Mouse (Mus musculus): Measurements from ENCODE around the gene Kifc3. TPM values are rescaled to one million over a fixed set of nuclear protein-coding genes. Genes with fewer than 3 reads are reported as not detected.
A peak's percentile ranks its signal among the peaks of the same experiment; 100 is the strongest.

Gene Kifc3
- polyA plus RNA-seq, 2 experiments, result 12.7 to 25.9 TPM

DNA sequence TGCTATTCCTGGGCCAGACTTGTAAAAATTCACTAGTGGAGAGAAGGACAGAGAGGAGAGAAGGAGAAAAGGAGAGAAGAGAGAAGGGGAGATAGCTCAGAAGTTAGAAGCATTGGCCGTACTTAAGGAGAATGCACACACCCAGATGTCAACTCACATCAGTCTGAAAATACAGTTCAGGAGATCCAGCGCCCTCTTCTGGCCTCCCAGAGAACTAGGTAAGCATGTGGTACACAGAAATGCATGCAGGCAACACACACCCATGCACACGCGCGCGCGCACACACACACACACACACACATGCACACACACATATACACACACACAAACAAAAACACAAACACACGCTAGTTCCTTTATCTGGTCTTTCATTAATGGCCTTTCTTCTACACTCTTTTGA lies 17.0 kb upstream of the Kifc3 start:
- H3K4me2 ChIP-seq (replicated peaks; ENCODE audit: low read depth, low read length, severe bottlenecking), result no peak overlapping the region
- H3K4me1 ChIP-seq (ENCODE audit: control insufficient read depth, insufficient read depth, low read length), result no peaks in the 10 kb centered on the region
- H3K9me3 ChIP-seq (ENCODE audit: control insufficient read depth, low read length), result no peaks in the 10 kb centered on the region
- no peak for TF ChIP-seq POLR2A (IDR thresholded peaks at IDR 0.05; ENCODE audit: borderline replicate concordance, extremely low read depth, insufficient read depth, insufficient read length)
- no peak overlapping the region for H3K27ac ChIP-seq (replicated peaks; ENCODE audit: low read depth, low read length)
- ATAC-seq (ENCODE audit: low FRiP score, low read depth), result no peak
- no peak for DNase-seq (ENCODE audit: low spot score)
- H3K36me3 ChIP-seq (ENCODE audit: control insufficient read depth, insufficient read depth, low read length), result no peaks in the 10 kb centered on the region
- 89% methylated on average over 8 of the region's 8 CpGs for WGBS
- H3K4me3 ChIP-seq (replicated peaks; ENCODE audit: low read length), result no peak overlapping the region
- H3K9ac ChIP-seq (ENCODE audit: low read depth, low read length, severe bottlenecking), result no peak overlapping the region
- no peaks in the 10 kb centered on the region for H3K27me3 ChIP-seq (ENCODE audit: control insufficient read depth, insufficient read depth, low read length)

DNA sequence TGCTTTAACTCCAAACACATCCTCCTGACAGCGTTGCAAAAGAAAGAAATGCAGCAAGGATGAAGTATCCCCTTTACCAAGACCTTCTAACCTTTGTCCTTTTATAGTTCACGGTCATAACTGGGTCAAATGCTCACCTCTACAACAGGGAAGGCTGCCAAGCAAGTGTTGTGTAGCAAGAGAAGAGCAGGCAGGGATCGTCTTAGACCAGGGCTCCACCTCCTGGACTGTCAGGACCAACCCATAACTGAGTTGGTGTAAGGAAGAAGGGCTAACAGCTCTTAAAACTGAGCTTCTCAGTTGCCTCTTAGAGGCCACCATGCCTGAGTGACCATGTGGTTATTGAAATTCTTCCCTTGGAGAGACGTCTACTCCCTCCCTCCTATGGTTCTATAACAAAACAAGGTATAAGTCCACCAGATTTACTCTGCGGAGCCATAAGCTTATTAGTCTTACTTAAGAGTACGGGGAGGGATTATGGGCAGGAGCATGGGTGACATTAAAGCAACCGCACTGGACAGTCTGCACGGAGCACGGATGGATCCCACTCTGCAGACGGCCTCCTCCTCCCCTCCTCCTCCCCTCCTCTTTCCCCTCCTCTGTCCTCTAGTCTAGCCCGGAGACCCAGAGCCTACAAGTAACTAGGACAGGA lies 13.2 kb upstream of the Kifc3 start:
- no peak overlapping the region for H3K4me2 ChIP-seq (replicated peaks; ENCODE audit: low read depth, low read length, severe bottlenecking)
- no peaks in the 10 kb centered on the region for H3K4me1 ChIP-seq (ENCODE audit: control insufficient read depth, insufficient read depth, low read length)
- H3K4me3 ChIP-seq (replicated peaks; ENCODE audit: low read length), result no peak overlapping the region
- DNase-seq (ENCODE audit: low spot score), result no peak
- H3K9ac ChIP-seq (ENCODE audit: low read depth, low read length, severe bottlenecking), result no peak overlapping the region
- H3K9me3 ChIP-seq (ENCODE audit: control insufficient read depth, low read length), result no peaks in the 10 kb centered on the region
- H3K27me3 ChIP-seq (ENCODE audit: control insufficient read depth, insufficient read depth, low read length), result no peaks in the 10 kb centered on the region
- no peaks in the 10 kb centered on the region for H3K36me3 ChIP-seq (ENCODE audit: control insufficient read depth, insufficient read depth, low read length)
- no peak for ATAC-seq (ENCODE audit: low FRiP score, low read depth)
- H3K27ac ChIP-seq (replicated peaks; ENCODE audit: low read depth, low read length), result no peak overlapping the region
- TF ChIP-seq POLR2A (IDR thresholded peaks at IDR 0.05; ENCODE audit: borderline replicate concordance, extremely low read depth, insufficient read depth, insufficient read length), result no peak
- 72% methylated on average over 11 of the region's 11 CpGs for WGBS

DNA sequence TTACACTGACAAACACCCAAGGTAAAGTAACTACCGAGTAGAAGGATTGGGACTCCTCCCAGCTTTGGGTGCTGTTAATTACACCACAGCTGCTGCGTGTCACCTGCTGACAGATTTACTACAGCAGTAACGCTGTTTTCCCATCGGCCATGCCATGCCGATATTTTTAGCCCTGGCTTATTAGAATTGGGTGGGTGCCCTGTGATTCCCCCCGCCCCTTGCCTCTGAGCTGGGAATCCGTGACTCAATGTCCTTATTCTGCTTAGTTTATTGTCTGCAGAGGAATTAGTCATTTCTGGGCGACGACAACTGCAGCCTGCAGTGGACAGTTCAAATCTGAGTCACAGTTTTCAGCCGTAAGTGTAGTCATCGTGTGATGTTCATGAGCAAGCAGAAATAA lies 7.3 kb upstream of the Kifc3 start:
- no peaks in the 10 kb centered on the region for H3K4me1 ChIP-seq (ENCODE audit: control insufficient read depth, insufficient read depth, low read length)

DNA sequence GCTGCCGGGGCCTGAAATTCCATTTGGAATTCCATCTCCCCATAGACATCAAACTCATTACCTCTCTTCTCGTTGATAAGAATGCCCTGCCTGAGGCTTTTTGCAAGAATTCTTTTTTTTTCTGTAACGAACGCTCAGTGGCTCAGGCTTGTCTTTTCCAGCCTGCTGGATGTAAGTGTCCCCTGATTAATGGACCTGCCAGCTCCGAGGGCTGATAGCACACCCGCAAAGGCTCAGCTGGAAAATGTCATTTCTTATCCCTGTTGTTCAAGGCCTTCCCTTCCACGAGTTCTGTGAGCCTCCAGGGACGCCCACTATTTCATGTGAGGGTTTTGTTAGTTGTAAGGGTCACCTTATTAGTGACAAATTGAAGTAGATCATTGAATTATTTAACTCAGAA lies 3.3 kb upstream of the Kifc3 start:
- no peak for DNase-seq (ENCODE audit: low spot score)
- no peak for ATAC-seq (ENCODE audit: low FRiP score, low read depth)
- WGBS, result 33% methylated on average over 8 of the region's 8 CpGs

More for the DNA sequence above, 7.3 kb upstream of the Kifc3 start:
- Histone ChIP-seq H3K4me2 (replicated peaks; ENCODE audit: low read depth, low read length, severe bottlenecking) (no peak overlapping the region), H3K9ac (ENCODE audit: low read depth, low read length, severe bottlenecking) (no peak overlapping the region), H3K27me3 (ENCODE audit: control insufficient read depth, insufficient read depth, low read length) (no peaks in the 10 kb centered on the region), H3K27ac (replicated peaks; ENCODE audit: low read depth, low read length) (no peak overlapping the region), H3K9me3 (ENCODE audit: control insufficient read depth, low read length) (no peaks in the 10 kb centered on the region), H3K36me3 (ENCODE audit: control insufficient read depth, insufficient read depth, low read length) (no peaks in the 10 kb centered on the region), H3K4me3 (replicated peaks; ENCODE audit: low read length) (no peak overlapping the region)
- no peak for TF ChIP-seq POLR2A (IDR thresholded peaks at IDR 0.05; ENCODE audit: borderline replicate concordance, extremely low read depth, insufficient read depth, insufficient read length)
- DNase-seq (ENCODE audit: low spot score) (peak; percentile 52), ATAC-seq (ENCODE audit: low FRiP score, low read depth) (no peak; the same call in 1 of the 2 replicates)
- 24% methylated on average over 11 of the region's 11 CpGs for WGBS

DNA sequence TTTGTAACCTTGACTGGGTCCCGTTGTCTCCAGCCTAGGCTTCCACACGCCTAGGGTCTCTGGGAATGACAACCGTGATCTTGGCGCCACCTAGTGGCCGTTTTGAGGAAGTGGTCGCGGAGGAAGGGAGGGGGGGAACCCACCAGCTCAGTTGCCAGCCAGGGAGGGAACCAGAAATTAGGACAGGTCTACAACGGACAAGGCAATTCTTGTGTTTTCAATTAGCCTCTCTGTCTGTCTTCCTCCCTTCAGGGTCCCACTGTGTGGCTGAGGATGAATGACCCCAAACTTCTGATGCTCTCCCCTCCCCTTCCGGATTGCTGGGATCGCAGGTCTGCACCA lies 1.4 kb upstream of the Kifc3 start:
- Histone ChIP-seq H3K36me3 (ENCODE audit: control insufficient read depth, insufficient read depth, low read length) (no peaks in the 10 kb centered on the region), H3K9ac (ENCODE audit: low read depth, low read length, severe bottlenecking) (no peak overlapping the region), H3K9me3 (ENCODE audit: control insufficient read depth, low read length) (no peaks in the 10 kb centered on the region), H3K27me3 (ENCODE audit: control insufficient read depth, insufficient read depth, low read length) (no peaks in the 10 kb centered on the region), H3K4me2 (replicated peaks; ENCODE audit: low read depth, low read length, severe bottlenecking) (no peak overlapping the region), H3K27ac (replicated peaks; ENCODE audit: low read depth, low read length) (no peak overlapping the region), H3K4me1 (ENCODE audit: control insufficient read depth, insufficient read depth, low read length) (no peaks in the 10 kb centered on the region), H3K4me3 (replicated peaks; ENCODE audit: low read length) (no peak overlapping the region)
- TF ChIP-seq POLR2A (IDR thresholded peaks at IDR 0.05; ENCODE audit: borderline replicate concordance, extremely low read depth, insufficient read depth, insufficient read length), result 0 out of 2 replicates have a peak, but pooled peaks have one; percentile 33
- ATAC-seq (ENCODE audit: low FRiP score, low read depth), result peak; percentile 84; the same call in 1 of the 2 replicates
- DNase-seq (ENCODE audit: low spot score), result peak; percentile 74
- WGBS, result 18% methylated on average over 9 of the region's 10 CpGs

More for the DNA sequence above, 3.3 kb upstream of the Kifc3 start:
- H3K27ac ChIP-seq (replicated peaks; ENCODE audit: low read depth, low read length), result no peak overlapping the region
- no peaks in the 10 kb centered on the region for H3K4me1 ChIP-seq (ENCODE audit: control insufficient read depth, insufficient read depth, low read length)
- H3K4me2 ChIP-seq (replicated peaks; ENCODE audit: low read depth, low read length, severe bottlenecking), result no peak overlapping the region
- H3K9ac ChIP-seq (ENCODE audit: low read depth, low read length, severe bottlenecking), result no peak overlapping the region
- TF ChIP-seq POLR2A (IDR thresholded peaks at IDR 0.05; ENCODE audit: borderline replicate concordance, extremely low read depth, insufficient read depth, insufficient read length), result no peak
- no peak overlapping the region for H3K4me3 ChIP-seq (replicated peaks; ENCODE audit: low read length)
- H3K9me3 ChIP-seq (ENCODE audit: control insufficient read depth, low read length), result no peaks in the 10 kb centered on the region
- H3K27me3 ChIP-seq (ENCODE audit: control insufficient read depth, insufficient read depth, low read length), result no peaks in the 10 kb centered on the region
- no peaks in the 10 kb centered on the region for H3K36me3 ChIP-seq (ENCODE audit: control insufficient read depth, insufficient read depth, low read length)

Measured in limb, embryonic 14.5 days (tissue).